Mouse (Mus musculus): ENCODE results near the gene Disp1. TPM values are rescaled to one million over a fixed set of nuclear protein-coding genes. Genes with fewer than 3 reads are reported as not detected.

The Disp1 gene
- polyA plus RNA-seq, 1 experiment from 2014 or later = 8.0 TPM

DNA sequence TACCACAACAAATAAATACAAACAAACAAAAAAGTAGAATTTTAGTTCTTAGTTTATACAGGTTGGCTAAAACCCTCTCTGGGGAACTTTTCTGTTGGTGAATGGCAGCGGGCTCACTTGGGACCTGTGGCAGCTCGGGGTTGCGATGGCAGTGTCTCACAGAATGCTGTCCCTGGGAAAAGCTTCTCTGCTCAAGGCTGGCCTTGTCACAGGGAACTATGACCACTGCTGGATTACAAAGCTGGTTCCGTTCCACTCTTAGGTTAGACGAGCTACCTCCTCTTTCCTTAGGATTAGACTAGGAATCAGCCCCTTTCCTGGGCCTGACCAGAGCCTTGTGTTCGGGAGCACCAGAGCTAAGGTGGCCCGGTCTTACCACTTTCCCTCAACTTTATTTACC, 130.1 kb downstream of the Disp1 start:
- Histone ChIP-seq H3K4me2 (ENCODE audit: low read depth, low read length) (no peak overlapping the region), H3K36me3 (ENCODE audit: control insufficient read depth, insufficient read depth, low read length) (peaks cover 26% of the 10 kb centered on the region), H3K9me3 (ENCODE audit: control insufficient read depth, low read length) (no peaks in the 10 kb centered on the region), H3K4me1 (ENCODE audit: control insufficient read depth, insufficient read depth, low read length) (no peaks in the 10 kb centered on the region), H3K27ac (ENCODE audit: low read length) (no peak overlapping the region), H3K4me3 (ENCODE audit: low read length) (no peak overlapping the region), H3K27me3 (replicated peaks; ENCODE audit: control insufficient read depth, insufficient read depth, low read length) (no peaks in the 10 kb centered on the region), H3K9ac (ENCODE audit: low read depth, low read length) (no peak overlapping the region)
- no peak for ATAC-seq
- 86% methylated on average over 7 of the region's 7 CpGs for WGBS

DNA sequence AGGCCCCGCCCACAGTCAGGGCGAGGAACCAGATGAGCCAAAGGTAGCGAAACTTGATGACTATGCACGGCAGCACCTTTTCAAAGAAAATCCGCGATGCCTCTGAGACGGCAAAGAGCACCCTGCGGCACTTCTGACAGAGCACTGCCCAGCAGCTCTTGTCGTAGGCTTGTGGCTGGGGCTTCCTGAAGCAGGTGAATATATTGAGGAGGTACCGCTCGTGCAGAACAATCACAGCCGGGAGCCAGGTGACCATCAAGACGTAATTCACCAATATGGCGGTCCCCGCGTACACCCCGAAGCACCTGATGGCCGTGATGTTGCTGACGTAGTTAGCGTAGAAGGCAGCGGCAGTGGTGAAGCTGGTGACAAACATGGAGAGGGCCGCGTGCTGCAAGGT, 132.7 kb downstream of the Disp1 start:
- H3K36me3 ChIP-seq (ENCODE audit: control insufficient read depth, insufficient read depth, low read length) = peaks cover 26% of the 10 kb centered on the region
- no peaks in the 10 kb centered on the region for H3K27me3 ChIP-seq (replicated peaks; ENCODE audit: control insufficient read depth, insufficient read depth, low read length)
- H3K27ac ChIP-seq (ENCODE audit: low read length) = no peak overlapping the region
- H3K9me3 ChIP-seq (ENCODE audit: control insufficient read depth, low read length) = no peaks in the 10 kb centered on the region
- H3K4me3 ChIP-seq (ENCODE audit: low read length) = no peak overlapping the region
- WGBS = 97% methylated on average over 23 of the region's 23 CpGs
- H3K9ac ChIP-seq (ENCODE audit: low read depth, low read length) = no peak overlapping the region
- ATAC-seq = no peak
- no peak overlapping the region for H3K4me2 ChIP-seq (ENCODE audit: low read depth, low read length)
- peaks cover 8% of the 10 kb centered on the region for H3K4me1 ChIP-seq (ENCODE audit: control insufficient read depth, insufficient read depth, low read length)

DNA sequence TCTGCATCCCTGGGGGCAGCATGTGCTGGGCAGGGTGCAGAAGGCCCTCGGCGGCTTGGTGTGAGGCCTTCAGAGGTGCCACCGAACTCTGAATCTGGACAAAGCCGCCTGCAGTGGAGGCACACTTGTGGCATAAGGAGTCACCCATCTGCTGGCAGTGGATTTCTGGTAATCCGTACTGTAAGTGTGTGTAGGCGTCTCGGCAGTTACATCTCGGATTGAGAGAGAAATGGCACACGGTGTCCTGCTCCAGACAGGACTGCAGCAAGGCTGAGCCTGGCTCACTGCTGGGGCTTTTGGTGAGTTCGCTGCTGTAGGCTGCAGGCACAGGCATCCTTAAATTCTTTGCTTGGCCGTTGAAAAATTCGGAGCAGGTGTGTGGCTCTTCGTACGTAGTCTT, 134.5 kb downstream of the Disp1 start:
- Histone ChIP-seq H3K27ac (ENCODE audit: low read length) (no peak overlapping the region), H3K4me1 (ENCODE audit: control insufficient read depth, insufficient read depth, low read length) (peaks cover 9% of the 10 kb centered on the region), H3K4me3 (ENCODE audit: low read length) (no peak overlapping the region), H3K9me3 (ENCODE audit: control insufficient read depth, low read length) (no peaks in the 10 kb centered on the region), H3K4me2 (ENCODE audit: low read depth, low read length) (no peak overlapping the region), H3K9ac (ENCODE audit: low read depth, low read length) (no peak overlapping the region), H3K36me3 (ENCODE audit: control insufficient read depth, insufficient read depth, low read length) (peaks cover 26% of the 10 kb centered on the region), H3K27me3 (replicated peaks; ENCODE audit: control insufficient read depth, insufficient read depth, low read length) (no peaks in the 10 kb centered on the region)
- WGBS = 95% methylated on average over 14 of the region's 14 CpGs
- no peak for ATAC-seq

DNA sequence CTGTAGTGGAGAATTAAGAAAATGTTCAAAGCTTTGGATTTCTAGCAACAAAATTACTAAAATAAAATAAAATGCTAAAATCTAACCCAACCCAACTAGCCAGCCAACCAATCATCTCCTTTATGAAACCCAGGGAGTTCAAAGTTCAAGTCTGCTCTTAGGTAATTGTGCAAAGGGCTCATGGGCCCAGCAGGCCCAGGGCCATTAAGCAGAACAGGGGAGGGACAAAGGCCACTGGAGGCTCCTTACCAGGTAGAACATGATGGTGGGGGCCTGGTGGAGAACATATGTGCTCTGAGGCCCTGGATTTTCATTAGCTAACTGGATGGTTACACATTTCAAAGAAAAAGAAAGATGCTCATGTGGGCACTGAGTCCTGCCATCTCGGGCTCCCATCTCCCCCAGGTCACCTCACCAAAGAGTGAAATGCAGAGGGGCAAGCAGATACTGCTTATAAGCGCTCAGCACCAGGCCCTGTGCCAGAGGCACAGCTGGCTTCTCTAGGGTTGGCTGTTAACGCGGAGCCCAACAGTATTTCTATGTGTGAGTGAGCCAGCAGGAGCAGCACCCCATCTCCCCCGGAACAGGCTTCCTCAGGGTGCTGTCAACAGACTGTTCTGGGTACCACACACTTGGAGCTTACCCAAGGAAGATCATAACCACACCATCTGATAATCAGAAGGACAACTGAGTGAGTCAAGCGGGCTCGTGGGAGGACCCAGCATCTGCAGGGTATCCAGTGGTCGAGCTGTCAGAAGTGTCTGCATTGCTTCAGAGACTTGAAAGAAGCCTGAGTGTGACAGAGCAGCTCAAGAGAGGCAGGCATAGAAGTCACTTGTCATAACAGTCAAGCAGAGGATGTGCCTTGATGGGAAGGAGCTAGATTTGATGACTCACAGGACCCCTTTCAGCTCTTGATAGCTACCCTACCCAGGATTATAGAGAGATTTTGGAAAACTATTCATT, 137.0 kb downstream of the Disp1 start:
- ATAC-seq = peak; percentile 93
- Histone ChIP-seq H3K27me3 (replicated peaks; ENCODE audit: control insufficient read depth, insufficient read depth, low read length) (no peaks in the 10 kb centered on the region), H3K4me2 (ENCODE audit: low read depth, low read length) (no peak overlapping the region), H3K4me1 (ENCODE audit: control insufficient read depth, insufficient read depth, low read length) (peaks cover 9% of the 10 kb centered on the region), H3K9ac (ENCODE audit: low read depth, low read length) (no peak overlapping the region; the same call in 1 of the 2 replicates), H3K27ac (ENCODE audit: low read length) (peak overlapping the region; percentile 50; the same call in 1 of the 2 replicates), H3K36me3 (ENCODE audit: control insufficient read depth, insufficient read depth, low read length) (peaks cover 24% of the 10 kb centered on the region), H3K4me3 (ENCODE audit: low read length) (no peak overlapping the region), H3K9me3 (ENCODE audit: control insufficient read depth, low read length) (no peaks in the 10 kb centered on the region)
- 70% methylated on average over 8 of the region's 8 CpGs for WGBS

DNA sequence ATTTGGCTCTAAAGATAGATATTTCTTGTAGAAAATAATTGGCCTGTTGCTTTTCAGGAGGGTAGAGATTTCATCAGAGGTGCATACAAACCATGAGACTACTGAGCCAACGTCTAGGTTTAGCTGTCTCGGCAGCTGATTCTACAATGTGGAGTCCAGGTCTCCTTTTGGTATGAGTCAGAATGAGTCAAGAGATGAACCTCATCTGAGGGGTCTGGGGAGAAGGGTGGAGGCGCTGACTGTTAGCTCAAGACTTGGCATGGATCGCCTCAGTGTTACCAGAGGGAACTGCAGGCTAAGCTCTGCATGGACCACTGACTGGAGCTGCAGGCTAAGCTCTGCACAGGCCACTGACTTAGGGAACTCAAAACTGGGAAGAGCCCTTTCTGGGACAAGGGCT, 138.9 kb downstream of the Disp1 start:
- H3K4me1 ChIP-seq (ENCODE audit: control insufficient read depth, insufficient read depth, low read length) = peaks cover 9% of the 10 kb centered on the region
- ATAC-seq = no peak
- no peaks in the 10 kb centered on the region for H3K27me3 ChIP-seq (replicated peaks; ENCODE audit: control insufficient read depth, insufficient read depth, low read length)
- WGBS = 82% methylated on average over 4 of the region's 4 CpGs
- no peak overlapping the region for H3K27ac ChIP-seq (ENCODE audit: low read length)
- no peak overlapping the region for H3K9ac ChIP-seq (ENCODE audit: low read depth, low read length)
- H3K4me2 ChIP-seq (ENCODE audit: low read depth, low read length) = no peak overlapping the region
- H3K4me3 ChIP-seq (ENCODE audit: low read length) = no peak overlapping the region
- H3K36me3 ChIP-seq (ENCODE audit: control insufficient read depth, insufficient read depth, low read length) = peaks cover 4% of the 10 kb centered on the region; the same call in 1 of the 2 replicates
- H3K9me3 ChIP-seq (ENCODE audit: control insufficient read depth, low read length) = no peaks in the 10 kb centered on the region

DNA sequence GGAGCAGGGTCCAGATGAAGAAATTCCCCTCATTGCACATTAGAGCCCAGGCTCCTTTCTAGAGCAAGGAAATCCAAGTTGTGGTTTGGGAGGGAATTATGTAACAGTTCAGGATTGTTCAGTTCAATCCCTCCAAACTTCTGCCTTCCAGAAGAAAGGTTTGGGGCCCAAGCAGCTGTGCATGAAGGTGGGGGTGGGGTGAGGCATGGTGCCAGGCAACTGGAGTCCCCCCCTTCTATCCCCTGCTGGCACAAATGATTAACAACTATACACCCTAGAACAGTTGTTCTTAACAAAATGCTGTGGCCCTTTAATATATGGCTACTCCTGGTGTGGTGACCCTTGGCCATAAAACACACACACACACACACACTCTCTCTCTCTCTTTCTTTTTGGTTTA, 140.2 kb downstream of the Disp1 start:
- no peaks in the 10 kb centered on the region for H3K36me3 ChIP-seq (ENCODE audit: control insufficient read depth, insufficient read depth, low read length)
- no peaks in the 10 kb centered on the region for H3K27me3 ChIP-seq (replicated peaks; ENCODE audit: control insufficient read depth, insufficient read depth, low read length)
- no peak for ATAC-seq
- peaks cover 9% of the 10 kb centered on the region for H3K4me1 ChIP-seq (ENCODE audit: control insufficient read depth, insufficient read depth, low read length)
- no peaks in the 10 kb centered on the region for H3K9me3 ChIP-seq (ENCODE audit: control insufficient read depth, low read length)
- no peak overlapping the region for H3K9ac ChIP-seq (ENCODE audit: low read depth, low read length)
- no peak overlapping the region for H3K4me3 ChIP-seq (ENCODE audit: low read length)
- no peak overlapping the region for H3K27ac ChIP-seq (ENCODE audit: low read length)
- no peak overlapping the region for H3K4me2 ChIP-seq (ENCODE audit: low read depth, low read length)

DNA sequence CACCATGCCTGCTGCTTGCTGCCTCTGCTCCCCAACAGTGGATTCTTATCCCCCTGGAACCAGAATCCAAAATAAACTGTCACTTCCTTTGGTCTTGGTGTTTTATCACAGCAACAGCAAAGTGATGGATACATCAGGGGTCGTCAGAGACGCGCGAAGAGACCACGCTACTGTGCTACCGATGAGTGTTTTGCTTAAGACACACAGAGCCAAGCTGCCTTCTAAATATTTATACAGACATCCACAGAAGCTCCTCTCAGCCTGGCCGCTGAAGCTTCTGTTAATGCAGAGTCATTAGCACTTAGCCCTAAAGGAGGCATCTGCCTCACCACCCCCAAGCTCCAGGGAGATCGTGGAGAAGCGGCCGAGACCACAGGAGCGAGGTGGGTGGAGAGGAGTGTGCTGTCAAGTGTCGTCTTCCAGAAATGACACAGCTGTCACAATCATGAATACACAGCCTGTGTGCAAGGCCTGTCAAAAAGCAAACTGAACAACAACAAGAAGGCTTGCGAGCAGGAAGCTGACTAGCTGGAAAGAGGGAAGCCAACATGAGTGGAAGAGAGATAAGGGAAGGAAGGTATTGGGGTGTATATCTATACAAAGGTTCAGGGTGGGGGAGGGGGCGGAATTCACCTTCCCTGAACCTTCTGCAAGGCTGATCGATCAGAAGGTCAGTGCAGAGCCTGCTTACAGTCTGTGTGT, 146.1 kb downstream of the Disp1 start:
- ATAC-seq = peak; percentile 55
- Histone ChIP-seq H3K27me3 (replicated peaks; ENCODE audit: control insufficient read depth, insufficient read depth, low read length) (no peaks in the 10 kb centered on the region), H3K36me3 (ENCODE audit: control insufficient read depth, insufficient read depth, low read length) (no peaks in the 10 kb centered on the region), H3K4me1 (ENCODE audit: control insufficient read depth, insufficient read depth, low read length) (peaks cover 12% of the 10 kb centered on the region; the same call in 1 of the 2 replicates), H3K9ac (ENCODE audit: low read depth, low read length) (no peak overlapping the region), H3K4me2 (ENCODE audit: low read depth, low read length) (no peak overlapping the region), H3K9me3 (ENCODE audit: control insufficient read depth, low read length) (no peaks in the 10 kb centered on the region), H3K4me3 (ENCODE audit: low read length) (no peak overlapping the region), H3K27ac (ENCODE audit: low read length) (peak overlapping the region; percentile 54)
- WGBS = 32% methylated on average over 15 of the region's 15 CpGs

DNA sequence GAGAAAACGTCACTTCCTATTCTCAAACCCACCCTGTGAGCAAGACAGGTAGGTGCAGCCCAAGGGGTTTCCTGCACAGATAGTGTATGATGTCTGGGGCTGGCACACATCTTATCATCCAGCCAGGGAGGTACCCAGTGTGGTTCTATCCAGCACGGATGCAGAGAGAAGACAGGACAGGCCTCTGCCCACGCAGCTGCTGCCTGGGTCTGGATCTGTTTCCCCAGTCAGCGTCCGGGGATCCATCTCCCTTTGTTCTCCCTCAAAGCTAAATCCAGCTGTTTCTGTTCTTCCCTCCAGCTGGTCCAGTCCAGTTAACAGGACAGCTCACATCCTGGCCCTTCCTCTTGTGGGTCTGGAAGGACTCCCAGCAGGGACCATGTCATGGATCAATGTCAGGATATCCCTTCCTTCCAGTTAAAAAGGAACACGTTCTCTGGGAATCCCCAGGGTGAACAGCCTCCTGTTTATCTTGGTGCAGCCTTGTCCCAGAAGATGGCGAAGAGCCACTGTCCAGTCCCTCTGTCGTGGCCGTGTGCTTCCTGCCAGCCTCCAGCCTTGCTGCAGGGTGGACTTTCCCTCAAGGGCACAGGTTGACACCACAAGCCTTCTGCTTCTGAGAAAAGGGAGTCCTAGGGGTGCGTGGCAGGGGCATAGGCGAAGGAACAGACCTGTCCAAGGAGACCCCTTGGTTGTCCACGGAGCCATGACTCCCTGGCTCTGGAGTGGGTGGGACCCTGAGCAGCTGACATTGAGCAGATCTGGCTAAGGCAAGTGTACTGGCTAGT, 148.9 kb downstream of the Disp1 start:
- Histone ChIP-seq H3K4me2 (ENCODE audit: low read depth, low read length) (no peak overlapping the region), H3K36me3 (ENCODE audit: control insufficient read depth, insufficient read depth, low read length) (no peaks in the 10 kb centered on the region), H3K4me1 (ENCODE audit: control insufficient read depth, insufficient read depth, low read length) (peaks cover 12% of the 10 kb centered on the region; the same call in 1 of the 2 replicates), H3K9ac (ENCODE audit: low read depth, low read length) (no peak overlapping the region), H3K4me3 (ENCODE audit: low read length) (no peak overlapping the region), H3K27ac (ENCODE audit: low read length) (peak overlapping the region; percentile 80), H3K9me3 (ENCODE audit: control insufficient read depth, low read length) (no peaks in the 10 kb centered on the region), H3K27me3 (replicated peaks; ENCODE audit: control insufficient read depth, insufficient read depth, low read length) (no peaks in the 10 kb centered on the region)
- ATAC-seq = peak; percentile 87
- WGBS = 51% methylated on average over 12 of the region's 12 CpGs
